12 mouse cellular contexts compared by ENCODE assay signal in the genomic region with DNA sequence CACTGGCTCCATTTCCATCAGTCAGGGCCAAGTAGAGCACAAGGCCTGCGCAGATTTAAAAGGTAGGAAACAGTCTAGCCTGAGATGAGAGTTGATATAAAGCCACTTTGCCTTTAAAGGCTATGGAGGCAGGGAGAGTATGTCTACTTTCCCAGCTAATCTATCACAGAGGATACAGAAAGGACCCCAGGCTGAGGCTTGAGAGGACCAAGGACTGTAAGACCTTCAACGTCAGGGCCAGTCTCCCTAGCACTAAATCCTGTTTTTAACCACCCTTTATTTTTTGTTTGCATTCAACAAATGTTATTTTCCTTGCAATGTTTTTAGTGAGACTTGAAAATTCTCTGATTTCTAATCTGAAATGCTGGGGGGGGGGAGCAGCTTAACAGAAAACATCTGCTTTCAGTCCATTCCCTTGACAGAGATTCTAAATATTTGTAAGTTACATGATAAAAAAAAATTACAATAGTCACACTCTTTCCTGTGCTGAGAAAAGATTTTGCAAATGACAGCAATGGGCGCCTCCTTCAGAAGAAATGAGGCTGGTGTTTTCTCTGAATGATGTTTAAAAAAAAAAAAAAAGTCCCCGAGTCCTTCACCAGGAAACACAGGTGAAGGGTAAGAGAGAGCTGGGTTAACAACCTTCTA.
"Had no signal": no experiment of that assay in that cellular context is flagged by ENCODE, and none has a peak within 500 bp of the region (broad histone marks: within the 10 kb centered on the region; RNA-seq: fewer than 3 reads in every experiment).

No protein-coding gene starts in this region.

- H3K4me1 ChIP-seq: kidney, embryonic 15.5 days; limb, embryonic 15.5 days; liver, embryonic 12.5 days; midbrain, embryonic 10.5 days had no signal

- H3K27me3 ChIP-seq: kidney, embryonic 15.5 days; limb, embryonic 15.5 days; liver, embryonic 12.5 days had no signal

- DNase-seq: kidney, adult 11 months; kidney, postnatal 36 days; layer of hippocampus, adult 9-11 months; layer of hippocampus, postnatal 36 days; lung, postnatal 10 days; midbrain, embryonic 14.5 days; thymus, postnatal 4 days had no signal

- H3K4me3 ChIP-seq: kidney, embryonic 15.5 days; limb, embryonic 15.5 days; liver, embryonic 12.5 days; midbrain, embryonic 10.5 days; myocyte had no signal

- H3K9me3 ChIP-seq: kidney, embryonic 15.5 days; limb, embryonic 15.5 days; liver, embryonic 12.5 days; midbrain, embryonic 10.5 days had no signal

- H3K27ac ChIP-seq: kidney, embryonic 15.5 days; limb, embryonic 15.5 days; liver, embryonic 12.5 days; midbrain, embryonic 10.5 days had no signal

- H3K36me3 ChIP-seq: kidney, embryonic 15.5 days; limb, embryonic 15.5 days; liver, embryonic 12.5 days; midbrain, embryonic 10.5 days had no signal

- ATAC-seq: liver, embryonic 12.5 days had no signal

- H3K4me2 ChIP-seq: kidney, embryonic 15.5 days; limb, embryonic 15.5 days; liver, embryonic 12.5 days had no signal

- H3K9ac ChIP-seq: kidney, embryonic 15.5 days; limb, embryonic 15.5 days; liver, embryonic 12.5 days had no signal
